Mouse (Mus musculus) cerebellum, postnatal 25 days (tissue): ENCODE measurements around the gene Unc5b.
"Not testable (repeated sequence)": the region's sequence is repeated elsewhere in the genome, so short reads cannot be mapped to it uniquely, and the experiment has no call there.

Source experiments
- DNase-seq, 2 experiments: peaks; one replicate each; pipeline ENCODE4 v3.0.0; 2021; ENCODE audit warnings: mixed read lengths in 2 of 2

Gene Unc5b

DNA sequence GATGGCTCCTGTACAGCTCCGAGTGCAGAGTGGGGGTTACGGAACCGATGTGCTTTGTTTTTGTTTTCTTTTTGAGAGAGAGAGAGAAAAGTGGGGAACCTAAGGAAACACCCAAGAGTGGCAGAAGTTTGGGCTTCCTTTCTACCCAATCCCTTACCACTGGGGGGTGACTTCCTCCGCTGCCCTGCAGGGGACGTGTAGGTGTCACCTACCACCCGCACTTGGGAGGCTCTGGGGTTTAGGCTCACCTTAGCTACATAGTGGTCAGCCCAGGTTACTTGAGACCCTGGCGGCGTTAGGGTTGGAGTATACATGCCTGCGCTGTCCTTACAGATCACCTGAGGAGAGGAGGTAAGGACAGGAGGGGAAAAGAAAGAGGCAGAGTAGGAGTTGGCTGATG, 78.1 kb downstream of the Unc5b start:
- DNase-seq: no peak

DNA sequence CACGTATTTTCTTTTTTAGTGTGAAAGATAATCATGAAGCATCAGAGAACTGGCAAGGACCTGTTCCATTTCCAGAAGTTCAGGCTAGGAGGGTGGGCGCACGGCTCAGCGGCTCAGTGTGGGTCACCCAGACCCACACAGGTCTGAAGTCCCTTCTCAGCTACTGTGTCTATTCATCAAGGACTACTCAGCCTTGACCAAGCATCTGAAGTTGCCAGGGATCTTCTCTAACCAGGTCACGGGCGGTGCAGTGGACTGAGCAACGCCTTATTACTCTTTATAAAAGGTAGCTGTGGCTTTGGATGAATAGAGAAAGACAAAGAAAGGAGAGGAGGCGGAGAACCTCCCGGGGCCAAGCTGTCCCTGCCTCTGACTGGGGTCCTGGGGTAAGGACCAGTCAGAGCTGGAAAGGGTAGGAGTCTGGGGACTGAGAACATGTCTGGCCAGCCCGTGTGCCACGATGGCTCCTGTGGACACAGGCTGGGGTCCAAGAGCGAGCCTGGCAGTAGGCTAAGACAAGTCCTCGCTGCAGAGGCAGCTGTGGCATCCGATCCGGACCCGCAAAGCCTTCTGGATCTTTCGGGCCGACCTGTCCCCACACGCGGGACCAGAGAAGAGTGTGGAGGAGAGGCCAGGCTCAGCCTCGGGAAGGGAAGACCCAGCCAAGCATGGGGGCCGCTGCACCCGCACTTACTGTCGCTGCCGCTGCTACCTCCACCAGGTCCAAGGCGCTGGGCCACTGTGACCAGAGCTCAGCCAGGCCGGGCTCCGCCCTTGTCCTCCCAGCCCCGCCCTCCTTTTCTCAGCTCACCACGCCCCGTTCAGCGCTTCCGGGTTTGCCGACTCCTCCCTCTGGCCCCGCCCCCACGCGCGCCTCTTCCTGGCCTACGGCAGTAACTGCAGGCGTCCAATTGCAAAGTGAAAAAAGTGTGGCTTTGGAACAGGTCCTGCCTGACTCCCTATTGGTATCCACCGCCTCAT, 79.1 kb downstream of the Unc5b start, which contains the start of gene Slc29a3:
TSS of gene Slc29a3 (minus strand) at position 755 of the 981 bp plus-strand sequence.
- DNase-seq: peak; percentile 88 to 94

DNA sequence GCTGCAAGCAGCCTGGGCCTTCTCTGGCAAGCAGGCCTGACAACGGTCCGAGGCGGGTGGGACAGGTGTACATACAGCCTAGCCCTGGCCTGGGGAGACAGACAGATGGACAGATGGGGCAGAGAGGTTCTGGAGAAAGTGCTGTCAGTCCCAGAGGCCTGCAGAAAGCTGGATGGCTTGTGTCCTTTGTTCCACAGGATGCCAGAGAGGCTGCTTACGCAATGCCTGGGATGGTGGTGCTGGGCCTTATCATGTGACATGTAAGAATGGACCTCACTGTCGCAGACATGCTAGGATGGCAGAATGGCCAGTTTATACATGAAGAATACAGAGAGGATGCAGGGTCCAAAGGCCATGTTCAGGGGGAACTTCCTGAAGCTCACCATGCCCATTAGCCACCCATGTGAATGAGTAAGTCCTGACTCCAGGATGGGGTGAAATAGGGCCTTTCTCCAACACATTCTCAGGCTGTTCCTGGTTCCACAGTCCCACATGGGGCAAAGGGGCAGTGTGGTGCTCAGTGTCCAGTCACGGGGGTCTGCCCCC, 83.6 kb downstream of the Unc5b start:
- DNase-seq: no peak

DNA sequence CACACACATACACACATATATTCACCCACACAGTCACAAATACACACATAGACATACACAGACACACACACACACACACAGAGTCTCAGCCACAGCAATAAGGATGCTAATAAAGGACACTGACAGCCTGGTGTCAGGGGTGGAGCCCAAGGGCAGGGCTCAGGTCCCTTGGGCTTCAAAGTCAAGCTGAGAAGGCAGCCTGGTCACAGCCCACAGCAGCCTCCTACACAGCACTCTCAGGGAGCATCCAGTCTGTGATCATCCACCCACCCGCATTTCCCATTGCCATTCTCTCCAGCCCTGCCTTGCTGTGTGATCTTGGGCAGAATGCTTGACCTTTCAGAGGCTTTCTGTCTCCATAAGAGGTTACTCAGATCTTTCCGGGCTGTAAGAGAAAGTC, 84.9 kb downstream of the Unc5b start:
- DNase-seq: no peak

DNA sequence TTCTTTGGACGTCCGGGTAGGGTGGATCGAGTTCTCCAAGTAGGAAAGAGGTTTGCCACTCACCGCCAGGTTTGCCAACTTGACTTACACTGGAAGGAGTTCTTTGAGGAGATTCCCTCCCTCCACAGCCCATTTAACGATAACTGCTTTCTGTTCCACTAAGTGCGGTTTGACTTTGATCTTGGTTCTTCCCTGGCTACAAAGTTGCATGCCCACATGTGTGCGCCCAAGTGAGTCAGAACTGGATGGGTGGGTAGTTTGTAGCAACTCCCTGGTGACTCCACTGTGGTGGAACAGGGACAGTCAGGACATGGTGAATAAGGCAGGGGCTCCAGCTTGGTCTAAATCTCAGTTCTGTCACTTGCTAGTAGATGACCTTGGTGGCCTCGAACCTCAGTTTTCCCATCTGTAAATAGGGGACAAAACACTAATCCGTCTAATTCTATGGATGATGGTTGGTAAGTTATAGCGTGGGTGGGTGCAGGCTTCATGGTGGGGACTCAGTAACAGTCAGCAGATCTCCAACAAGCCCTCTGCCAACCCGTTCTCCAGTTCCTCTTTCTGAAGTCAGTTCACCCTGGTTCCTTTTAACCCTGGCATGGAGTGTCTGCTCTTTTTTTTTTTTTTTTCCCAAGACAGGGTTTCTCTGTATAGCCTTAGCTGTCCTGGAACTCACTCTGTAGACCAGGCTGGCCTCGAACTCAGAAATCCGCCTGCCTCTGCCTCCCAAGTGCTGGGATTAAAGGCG, 86.7 kb downstream of the Unc5b start:
- no peak for DNase-seq

DNA sequence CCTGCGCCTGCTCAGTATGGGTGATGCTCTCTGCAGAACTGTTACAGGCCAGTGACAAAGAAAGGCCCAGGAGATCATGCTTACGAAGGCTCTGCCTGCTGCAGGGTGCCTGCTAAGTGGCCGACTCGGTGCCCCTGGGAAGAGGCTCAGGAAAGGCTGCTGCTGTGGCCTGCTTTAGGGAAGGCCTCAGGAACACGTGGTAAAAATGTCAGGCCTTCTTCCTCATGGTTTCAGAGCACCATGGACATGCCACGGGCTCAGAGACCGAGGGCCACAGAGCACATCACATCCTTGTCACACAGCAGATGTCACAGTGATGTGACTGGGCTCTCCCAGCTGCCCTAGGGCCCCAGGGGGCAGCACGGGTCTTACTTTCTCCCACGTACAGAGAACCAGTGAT, 87.7 kb downstream of the Unc5b start:
- DNase-seq: no peak

DNA sequence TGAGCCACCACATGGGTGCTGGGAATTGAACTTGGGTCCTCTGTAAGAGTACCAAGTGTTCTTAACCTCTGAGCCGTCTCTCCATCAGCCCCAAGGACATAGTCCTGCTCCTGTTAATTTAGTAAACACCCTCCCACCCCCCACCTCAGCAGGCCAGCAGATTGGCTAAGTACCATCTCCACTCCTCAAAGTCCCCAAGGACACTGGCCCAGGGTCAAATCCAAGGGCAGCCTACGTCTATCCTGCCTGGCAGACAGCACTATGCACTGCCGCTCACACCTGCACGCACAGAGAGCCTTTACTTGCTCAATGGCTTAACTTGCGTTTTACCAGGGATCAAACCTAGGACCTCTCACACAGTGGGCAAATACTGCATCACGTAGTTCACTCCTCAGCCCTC, 88.4 kb downstream of the Unc5b start:
- DNase-seq: no peak

DNA sequence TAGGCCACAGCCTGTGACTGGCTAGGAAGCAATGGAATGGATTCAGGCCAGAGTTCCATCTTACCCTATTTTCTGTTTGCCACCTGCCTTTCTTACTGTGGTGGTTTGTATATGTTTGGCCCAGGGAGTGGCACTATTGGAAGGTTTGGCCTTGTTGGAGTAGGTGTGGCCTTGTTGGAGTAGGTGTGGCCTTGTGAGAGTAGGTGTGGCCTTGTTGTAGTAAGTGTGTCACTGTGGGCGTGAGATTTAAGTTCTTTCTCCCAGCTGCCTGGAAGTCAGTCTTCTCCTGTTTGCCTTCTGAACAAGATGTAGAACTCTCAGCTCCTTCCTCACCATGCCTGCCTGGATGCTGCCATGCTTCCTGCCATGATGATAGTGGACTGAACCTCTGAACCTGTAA, 89.1 kb downstream of the Unc5b start:
- not testable (repeated sequence) for DNase-seq

DNA sequence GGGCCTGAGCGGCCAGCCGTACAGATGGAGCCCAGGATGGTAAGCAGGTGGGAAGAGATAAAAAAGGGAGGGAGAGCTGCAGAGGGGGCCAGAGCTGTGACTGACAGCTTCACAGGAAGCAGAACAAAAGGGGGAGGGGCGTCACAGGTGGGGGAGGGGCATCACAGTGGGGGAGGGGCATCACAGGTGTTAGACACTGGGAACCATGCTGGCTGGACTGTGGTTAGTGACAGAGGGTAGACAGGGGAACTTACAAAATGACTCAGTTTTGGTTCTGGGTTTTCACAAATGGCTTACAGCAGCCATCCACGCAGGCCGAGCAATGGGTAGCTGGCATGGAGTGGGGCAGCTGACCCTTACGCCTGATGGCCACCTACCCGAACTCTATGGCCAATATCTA, 89.9 kb downstream of the Unc5b start:
- DNase-seq: no peak

DNA sequence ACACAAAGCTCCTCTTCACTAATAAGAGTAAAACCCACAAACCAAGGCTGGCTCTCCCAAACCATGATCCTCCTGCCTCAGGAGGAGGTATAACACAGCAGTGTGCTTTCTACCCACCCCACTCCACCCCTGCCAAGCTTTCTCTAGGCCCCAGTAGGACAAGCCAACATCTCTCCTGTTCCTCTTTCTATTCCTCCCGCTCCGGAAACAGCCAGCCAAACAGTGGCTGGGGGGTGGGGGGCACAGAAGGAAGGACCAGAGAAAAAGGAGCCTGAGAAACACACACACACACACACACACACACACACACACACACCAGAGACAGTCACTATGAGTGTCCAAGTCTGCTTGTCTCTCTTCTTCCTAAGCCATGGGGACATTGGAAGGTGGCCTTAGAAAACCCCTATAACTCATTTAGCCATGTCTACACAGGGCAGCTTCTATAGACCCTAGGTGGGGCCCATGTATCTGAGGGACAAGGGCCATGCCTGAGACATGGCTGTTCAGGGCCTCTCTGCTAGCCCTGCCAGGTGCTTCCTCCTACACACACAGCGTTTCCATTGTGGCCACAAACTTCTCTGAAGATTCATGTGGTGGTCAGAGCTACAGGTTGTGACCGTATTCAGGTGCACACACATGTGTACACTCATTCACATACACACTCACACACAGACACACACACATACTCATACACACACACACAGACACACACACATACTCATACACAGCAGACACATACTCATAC, 91.6 kb downstream of the Unc5b start:
- no peak for DNase-seq

DNA sequence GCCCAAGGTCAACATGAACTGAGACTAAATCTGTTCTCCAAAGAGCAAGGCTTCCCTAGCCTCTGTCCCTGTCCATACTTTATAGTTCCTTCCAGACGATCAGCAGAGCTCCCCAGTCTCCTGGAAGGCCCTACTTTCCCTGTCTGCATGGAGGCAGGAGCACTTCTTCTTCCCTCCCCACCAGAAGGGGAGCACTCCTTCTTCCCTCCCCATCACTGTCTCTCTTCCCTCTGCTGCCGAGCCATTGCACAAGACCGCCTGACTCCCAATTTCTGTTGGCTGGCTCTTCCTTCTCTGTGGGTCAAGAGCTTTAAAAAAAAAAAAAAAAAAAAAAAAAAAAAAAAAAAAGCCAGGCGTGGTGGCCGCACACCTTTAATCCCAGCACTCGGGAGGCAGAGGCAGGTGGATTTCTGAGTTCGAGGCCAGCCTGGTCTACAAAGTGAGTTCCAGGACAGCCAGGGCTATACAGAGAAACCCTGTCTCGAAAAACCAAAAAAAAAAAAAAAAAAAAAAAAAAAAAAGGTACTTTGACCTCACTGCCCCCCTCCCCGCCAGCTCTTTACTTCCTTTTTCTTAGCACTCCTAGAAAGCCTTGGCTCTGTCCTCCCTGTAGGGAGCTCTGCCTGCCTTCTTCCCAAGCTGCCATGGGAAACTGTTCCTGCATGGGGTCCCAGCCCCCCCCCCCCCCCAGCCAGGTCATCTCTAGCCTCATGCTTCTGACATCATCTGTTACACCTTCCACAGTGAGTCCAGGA, 93.3 kb downstream of the Unc5b start:
- DNase-seq: no peak

DNA sequence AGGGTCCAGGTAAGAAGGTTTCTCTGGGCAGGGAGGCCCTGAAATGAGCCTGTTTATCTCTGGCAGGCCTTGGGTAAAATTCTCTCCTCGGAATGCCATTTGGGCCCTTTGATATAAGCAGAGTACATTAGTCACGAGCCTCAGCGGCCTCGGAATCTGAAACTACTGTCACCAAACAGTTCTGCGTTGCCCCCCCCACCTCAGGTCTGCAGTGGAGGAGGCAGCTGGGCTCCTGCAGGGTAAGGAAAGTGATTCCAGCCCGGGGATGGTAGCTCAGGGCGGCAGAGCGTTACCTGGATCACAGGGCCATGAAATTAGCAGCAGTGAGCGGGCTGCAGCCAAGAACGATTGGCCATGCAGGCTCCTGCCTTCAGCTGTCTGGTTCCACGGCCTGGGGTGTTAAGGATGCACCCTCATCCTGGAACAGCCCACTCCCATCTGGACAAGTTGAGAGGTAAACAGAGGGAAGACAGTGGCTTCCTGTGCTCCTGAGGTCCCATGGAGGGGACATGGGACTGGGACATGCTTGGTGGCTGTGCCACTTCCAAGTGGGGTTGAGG, 94.1 kb downstream of the Unc5b start:
- DNase-seq: no peak

DNA sequence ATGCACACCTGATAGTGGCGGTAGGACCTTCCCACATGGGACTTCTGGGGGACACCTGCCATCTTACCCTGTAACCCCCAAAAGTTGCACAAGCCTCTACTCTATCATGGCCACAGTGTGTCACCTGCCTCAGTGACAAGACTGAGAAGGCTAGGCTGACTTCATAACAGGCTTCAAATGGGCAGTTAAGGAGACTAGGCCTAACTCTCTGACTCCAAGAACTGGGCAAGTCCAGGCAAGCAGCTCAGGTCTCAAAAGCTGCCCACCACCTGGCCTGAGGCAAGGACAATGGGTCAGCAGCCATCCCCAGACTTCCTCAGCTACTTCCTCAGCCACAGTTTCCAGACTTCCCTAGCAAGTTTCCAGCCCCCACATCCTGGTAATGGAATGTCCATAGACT, 95.6 kb downstream of the Unc5b start:
- DNase-seq: no peak

DNA sequence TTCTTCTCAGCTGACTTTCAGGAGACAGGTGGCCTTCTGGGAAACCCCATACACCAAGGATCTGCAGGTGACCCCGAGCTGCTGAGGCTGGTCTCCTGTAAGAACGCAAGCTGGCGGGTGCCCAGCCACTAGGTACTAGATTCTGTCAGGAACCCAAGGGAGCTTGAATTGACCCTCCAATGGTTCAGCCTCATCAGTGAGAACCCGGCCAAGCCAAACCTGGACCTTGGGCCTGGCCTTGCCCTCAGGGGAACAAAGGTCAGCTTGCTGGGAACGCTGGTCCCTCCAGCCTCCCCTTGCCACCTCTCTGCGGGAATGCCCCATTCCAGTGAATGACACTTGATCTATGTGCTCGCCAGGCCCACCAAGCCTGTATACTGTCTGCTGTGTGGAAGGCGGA, 97.9 kb downstream of the Unc5b start:
- DNase-seq: no peak

DNA sequence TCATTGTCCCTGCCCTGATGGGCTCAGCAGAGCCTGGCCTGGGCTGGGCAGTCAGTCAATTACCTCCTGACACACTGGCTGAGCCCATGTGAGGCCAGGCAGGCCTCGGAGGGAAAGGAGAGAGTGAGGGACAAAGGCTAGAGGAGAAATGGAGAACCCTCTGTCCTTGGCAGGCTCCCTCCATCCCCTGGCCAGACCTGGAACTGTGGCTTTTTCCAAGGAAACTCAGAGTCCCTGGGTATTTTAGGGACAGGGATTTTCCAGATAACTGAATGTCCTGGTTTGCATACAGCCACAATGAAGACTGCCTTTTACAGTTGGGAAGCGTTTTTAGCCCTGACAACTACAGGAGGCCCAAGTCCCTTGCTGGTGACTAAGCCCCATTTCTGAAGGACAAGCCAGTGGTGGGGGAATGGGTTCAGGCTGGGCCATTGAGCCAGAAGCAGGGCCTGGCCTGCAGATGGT, 99.0 kb downstream of the Unc5b start:
- no peak for DNase-seq

DNA sequence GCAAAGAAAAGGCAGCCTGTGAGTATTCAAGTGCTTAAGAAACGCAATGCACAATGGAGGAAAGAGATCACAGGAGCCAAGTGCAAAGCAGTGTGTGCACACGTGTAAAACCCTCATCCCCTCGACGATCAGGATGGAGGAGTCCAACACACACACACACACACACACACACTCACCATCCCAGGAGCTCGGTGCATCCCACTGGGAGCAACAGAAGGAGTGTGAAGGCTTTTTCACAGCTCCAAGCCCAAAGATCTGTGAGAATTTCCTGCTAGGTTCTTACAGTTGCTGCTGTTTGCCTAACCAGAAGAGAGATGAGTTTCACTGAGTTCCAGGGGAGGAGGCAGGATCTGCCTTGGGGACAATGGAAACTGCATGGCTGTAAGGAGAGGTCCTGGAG, 99.6 kb downstream of the Unc5b start:
- no peak for DNase-seq

DNA sequence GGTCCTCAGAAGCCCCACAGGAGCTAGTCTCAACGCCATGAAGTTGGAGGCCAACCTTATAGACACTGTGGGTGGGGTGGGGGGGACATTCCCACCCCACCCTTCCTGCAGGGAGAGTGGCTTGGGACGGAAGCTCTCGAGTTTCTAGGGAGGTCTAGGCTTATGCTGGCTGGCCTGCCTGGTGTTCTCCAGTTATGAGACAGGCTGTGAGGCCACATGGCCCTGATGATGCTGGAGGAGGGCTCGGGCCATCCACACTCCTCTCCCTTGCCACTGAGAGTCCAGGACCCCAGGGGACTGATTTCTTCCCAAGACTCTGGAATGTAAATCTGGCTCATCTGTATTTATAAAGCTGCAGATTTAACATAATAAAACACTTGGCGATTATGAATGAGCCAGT, 104.1 kb downstream of the Unc5b start:
- no peak for DNase-seq

DNA sequence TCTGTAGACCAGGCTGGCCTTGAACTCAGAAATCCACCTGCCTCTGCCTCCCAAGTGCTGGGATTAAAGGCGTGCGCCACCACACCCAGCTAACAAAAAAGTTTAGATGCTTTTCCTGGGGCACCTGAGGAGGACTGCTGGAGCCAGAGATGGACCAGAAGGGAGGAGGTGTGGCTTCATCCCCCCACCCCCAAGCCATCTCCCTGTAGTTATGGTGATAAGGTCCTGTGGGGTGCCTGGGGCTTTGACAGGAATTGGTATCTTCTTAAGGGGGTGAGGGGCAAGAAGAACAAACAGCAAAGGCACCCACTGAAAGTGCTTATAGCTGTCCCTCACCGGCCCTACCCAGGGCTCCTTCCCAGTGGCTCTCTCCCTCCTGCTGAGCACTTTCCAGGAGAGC, 104.5 kb downstream of the Unc5b start:
- DNase-seq: no peak

DNA sequence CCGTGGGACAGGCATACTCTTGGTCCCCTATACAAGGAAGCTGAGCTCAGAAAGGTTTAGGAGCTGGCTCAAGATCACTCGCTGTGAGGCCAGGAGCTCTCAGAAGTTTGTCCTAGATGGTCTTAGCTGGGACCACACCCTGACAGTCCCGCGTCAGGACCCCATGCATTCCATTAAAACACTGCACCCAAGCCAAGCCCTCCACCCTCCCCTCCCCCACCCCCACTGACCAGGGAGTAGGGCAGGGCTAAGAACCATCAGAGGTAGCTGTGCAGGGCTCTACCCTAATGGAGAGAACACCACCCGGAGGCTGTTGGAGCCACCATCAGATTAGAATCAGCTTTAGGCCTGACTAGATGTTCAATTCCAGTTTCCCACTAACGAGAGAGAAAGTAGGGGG, 106.9 kb downstream of the Unc5b start:
- no peak for DNase-seq

DNA sequence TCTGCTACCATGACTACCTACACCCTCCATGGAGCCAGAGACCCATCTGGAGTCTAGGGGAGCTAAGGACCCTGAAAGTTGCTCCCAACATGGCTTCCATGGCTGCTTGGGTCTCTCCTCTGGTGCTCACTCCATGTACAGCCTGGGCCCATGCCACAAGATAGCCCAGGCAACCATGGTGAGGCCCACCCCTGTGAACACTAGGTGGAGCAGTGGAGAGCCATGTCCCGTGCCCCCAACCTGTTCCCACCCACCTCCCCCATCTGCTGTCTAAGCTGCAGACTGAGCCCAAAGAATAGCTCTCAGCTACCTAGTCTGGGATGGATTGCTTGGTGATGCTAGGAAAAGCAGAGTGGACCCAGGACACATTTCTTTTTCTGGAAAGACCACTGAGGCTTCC, 108.0 kb downstream of the Unc5b start:
- DNase-seq: no peak

DNA sequence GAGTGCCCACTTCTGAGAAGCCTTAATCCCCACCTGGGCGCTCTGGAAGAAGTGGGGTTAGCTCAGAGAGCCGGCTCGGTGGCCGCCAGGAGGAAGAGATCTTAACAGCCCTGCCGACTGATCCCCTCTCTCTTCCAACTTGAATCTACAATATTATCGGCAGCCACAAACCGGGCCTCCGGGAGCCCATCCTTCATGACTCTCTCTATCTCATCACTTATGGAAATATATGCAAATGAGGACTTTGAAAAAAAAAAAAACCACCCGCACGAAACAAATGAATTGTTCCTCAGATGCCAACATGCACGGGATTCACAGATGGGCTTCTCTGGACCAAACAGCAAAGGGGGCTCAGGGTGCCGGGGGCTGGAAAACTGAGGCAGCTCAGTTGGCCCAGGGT, 109.7 kb downstream of the Unc5b start:
- no peak for DNase-seq

DNA sequence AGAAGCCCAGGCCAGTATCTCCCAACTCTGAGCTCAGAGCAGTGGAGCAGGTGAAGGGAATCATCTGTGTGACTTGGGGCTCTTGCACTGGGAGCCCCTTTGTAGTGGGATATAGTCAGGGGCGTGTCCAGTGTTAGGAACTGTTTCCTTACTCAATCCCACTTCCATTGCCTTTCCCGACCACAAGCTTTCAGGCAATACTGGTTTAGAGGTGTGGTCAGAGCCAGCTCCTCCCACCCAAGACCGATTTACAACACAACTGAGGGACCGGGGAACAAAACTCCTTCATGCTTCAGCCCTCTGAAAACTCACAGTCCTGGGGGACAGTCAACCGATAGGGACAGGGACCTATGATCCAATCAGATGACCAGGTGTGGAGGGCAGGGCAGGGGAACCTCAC, 110.9 kb downstream of the Unc5b start:
- DNase-seq: no peak
